Mouse (Mus musculus) small intestine, adult 2 months (tissue): Measurements from ENCODE around the gene Spi1. TPM values are rescaled to one million over a fixed set of nuclear protein-coding genes. Genes with fewer than 3 reads are reported as not detected.

Source experiments
- H3K27ac ChIP-seq: fragments of 200-500 bp; 2 replicates; pipeline ENCODE4 v1.5.1; 2012; ENCODE audit warnings: low read depth, low read length, control low read depth, inconsistent platforms; ENCODE audit not compliant: insufficient read depth
- H3K27me3 ChIP-seq: fragments of 200-500 bp; 2 replicates; pipeline ENCODE4 v1.6.1; 2012; ENCODE audit warnings: mild to moderate bottlenecking, moderate library complexity, low read length, inconsistent platforms; ENCODE audit not compliant: control insufficient read depth, insufficient read depth
- H3K36me3 ChIP-seq: fragments of 200-500 bp; 2 replicates; pipeline ENCODE4 v1.6.1; 2012; ENCODE audit warnings: mild to moderate bottlenecking, low read length, control low read depth, inconsistent platforms; ENCODE audit not compliant: control insufficient read depth, insufficient read depth
- H3K4me1 ChIP-seq: fragments of 200-500 bp; 2 replicates; pipeline ENCODE4 v1.6.1; 2012; ENCODE audit warnings: low read length, inconsistent platforms, mixed read lengths; ENCODE audit not compliant: control insufficient read depth, insufficient read depth, insufficient read length
- H3K4me3 ChIP-seq: fragments of 200-500 bp; 2 replicates; pipeline ENCODE4 v1.5.1; 2012; ENCODE audit warnings: low read depth, mild to moderate bottlenecking, control low read depth, inconsistent platforms, low read length, moderate library complexity
- CTCF ChIP-seq: fragments of 200-500 bp; IDR thresholded peaks from 2 replicates; pipeline ENCODE4 v1.5.1; 2012; ENCODE audit warnings: low read depth, mild to moderate bottlenecking, control low read depth, inconsistent platforms, low read length, moderate library complexity, mixed read lengths; ENCODE audit not compliant: insufficient replicate concordance, insufficient read length; ENCODE audit errors: extremely low read depth
- POLR2A ChIP-seq: fragments of 200-500 bp; IDR thresholded peaks from 2 replicates; pipeline ENCODE4 v1.6.1; 2012; ENCODE audit warnings: low read depth, mild to moderate bottlenecking, control low read depth, inconsistent platforms, low read length, moderate library complexity
- WGBS: fragments of 180-500 bp; shearing (Covaris S2); methylation state at CpG from one replicate; pipeline ENCODE4 v1.1.7; 2018; 5-methylcytosine and 5-hydroxymethylcytosine counted together
- polyA plus RNA-seq: library from polyadenylated mRNA; depleted of rRNA; stranded (reverse); fragments of >200 nt; gene quantifications from 2 replicates; pipeline ENCODE4 v1.2.3, GENCODE M21; 2012

Gene Spi1
- polyA plus RNA-seq, 1 experiment = 28.8 TPM

DNA sequence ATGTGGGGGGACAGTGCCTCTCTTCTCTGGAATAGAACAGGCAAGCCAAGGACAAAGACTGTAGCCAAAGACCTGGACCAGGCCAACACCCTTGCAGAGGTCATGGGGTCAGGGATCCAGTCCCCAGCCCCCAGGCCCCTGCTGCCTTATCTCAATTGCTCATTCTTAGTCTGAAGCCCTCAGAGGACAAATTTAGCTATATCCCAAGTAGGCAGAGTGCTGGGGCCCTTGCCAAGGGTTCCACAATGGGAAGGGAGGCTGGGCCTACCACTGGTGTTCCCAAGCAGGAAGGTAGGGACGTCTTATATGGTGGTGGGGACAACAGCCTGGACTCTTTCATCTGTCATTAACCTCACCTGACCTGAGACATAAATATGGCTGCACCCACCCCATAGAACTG, 36.5 kb downstream of the Spi1 start:
- Histone ChIP-seq H3K36me3 (no peaks in the 10 kb centered on the region), H3K4me1 (no peaks in the 10 kb centered on the region)
- 58% methylated on average over 1 of the region's 1 CpGs for WGBS

DNA sequence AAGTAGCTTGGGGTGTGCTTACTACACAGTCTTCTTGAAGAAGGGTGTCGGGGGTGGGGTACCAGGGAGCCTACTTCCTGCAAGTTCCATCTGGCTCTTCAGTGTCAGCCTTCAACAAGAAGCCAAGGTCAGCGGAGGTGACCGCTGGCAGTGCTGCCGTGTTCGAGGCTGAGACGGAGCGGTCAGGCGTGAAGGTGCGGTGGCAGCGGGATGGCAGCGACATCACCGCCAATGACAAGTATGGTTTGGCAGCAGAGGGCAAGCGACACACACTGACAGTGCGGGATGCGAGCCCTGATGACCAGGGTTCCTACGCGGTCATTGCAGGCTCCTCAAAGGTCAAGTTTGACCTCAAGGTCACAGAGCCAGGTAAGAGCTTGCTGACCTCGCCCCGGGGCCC, 36.9 kb downstream of the Spi1 start:
- TF ChIP-seq POLR2A (no peak), CTCF (no peak)
- Histone ChIP-seq H3K4me3 (no peak overlapping the region), H3K27ac (no peak overlapping the region), H3K36me3 (no peaks in the 10 kb centered on the region), H3K27me3 (no peaks in the 10 kb centered on the region), H3K4me1 (no peaks in the 10 kb centered on the region)
- 90% methylated on average over 19 of the region's 19 CpGs for WGBS

More for the DNA sequence above, 36.5 kb downstream of the Spi1 start:
- H3K4me3 ChIP-seq = no peak overlapping the region
- TF ChIP-seq POLR2A = no peak
- TF ChIP-seq CTCF = no peak
- no peaks in the 10 kb centered on the region for H3K27me3 ChIP-seq
- H3K27ac ChIP-seq = no peak overlapping the region

- no peaks in the 10 kb centered on the region for H3K36me3 ChIP-seq
- H3K4me3 ChIP-seq = no peak overlapping the region
- 74% methylated on average over 6 of the region's 6 CpGs for WGBS
- TF ChIP-seq POLR2A (no peak), CTCF (no peak)
- H3K27me3 ChIP-seq = no peaks in the 10 kb centered on the region
- H3K4me1 ChIP-seq = no peaks in the 10 kb centered on the region
- no peak overlapping the region for H3K27ac ChIP-seq
Observed at GRCm38 (mm10) chr2:91119551-91119950, 37.4 kb downstream of the Spi1 start.

DNA sequence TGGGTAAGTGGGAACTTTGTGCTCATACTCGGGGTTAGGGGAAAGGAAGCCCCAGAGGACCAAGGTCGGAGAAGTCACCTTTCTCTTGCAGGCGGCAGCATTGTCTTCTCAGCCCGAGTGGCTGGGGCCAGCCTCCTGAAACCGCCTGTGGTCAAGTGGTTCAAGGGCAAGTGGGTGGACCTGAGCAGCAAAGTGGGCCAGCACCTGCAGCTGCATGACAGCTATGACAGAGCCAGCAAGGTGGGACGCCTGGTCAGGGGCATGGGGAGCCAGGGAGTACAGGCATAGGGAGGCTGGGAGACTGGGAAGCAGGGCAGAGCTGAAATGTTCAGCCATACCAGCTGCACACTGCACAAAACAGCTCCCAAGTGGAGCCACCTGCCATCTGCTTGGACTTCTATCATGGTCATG, 38.1 kb downstream of the Spi1 start:
- WGBS = 57% methylated on average over 6 of the region's 6 CpGs
- no peaks in the 10 kb centered on the region for H3K36me3 ChIP-seq
- no peak for TF ChIP-seq CTCF
- no peak for TF ChIP-seq POLR2A
- no peaks in the 10 kb centered on the region for H3K4me1 ChIP-seq
- H3K27ac ChIP-seq = no peak overlapping the region
- no peak overlapping the region for H3K4me3 ChIP-seq
- H3K27me3 ChIP-seq = no peaks in the 10 kb centered on the region

- Histone ChIP-seq H3K4me3 (no peak overlapping the region), H3K4me1 (no peaks in the 10 kb centered on the region), H3K27me3 (no peaks in the 10 kb centered on the region), H3K36me3 (no peaks in the 10 kb centered on the region), H3K27ac (no peak overlapping the region)
- 78% methylated on average over 6 of the region's 6 CpGs for WGBS
- no peak for TF ChIP-seq POLR2A
- TF ChIP-seq CTCF = no peak
Observed at GRCm38 (mm10) chr2:91121011-91121410, 38.8 kb downstream of the Spi1 start.

GRCm38 (mm10) chr2:91121497-91121896, 39.3 kb downstream of the Spi1 start:
- no peak for TF ChIP-seq POLR2A
- no peak for TF ChIP-seq CTCF
- 54% methylated on average over 8 of the region's 8 CpGs for WGBS
- H3K27ac ChIP-seq = no peak overlapping the region

GRCm38 (mm10) chr2:91123521-91123920, 41.3 kb downstream of the Spi1 start:
- H3K36me3 ChIP-seq = no peaks in the 10 kb centered on the region
- 61% methylated on average over 6 of the region's 6 CpGs for WGBS
- TF ChIP-seq POLR2A (no peak), CTCF (no peak)

More at GRCm38 (mm10) chr2:91121497-91121896, 39.3 kb downstream of the Spi1 start:
- H3K27me3 ChIP-seq = no peaks in the 10 kb centered on the region
- no peaks in the 10 kb centered on the region for H3K4me1 ChIP-seq
- H3K36me3 ChIP-seq = no peaks in the 10 kb centered on the region
- H3K4me3 ChIP-seq = no peak overlapping the region

GRCm38 (mm10) chr2:91125101-91125500, 42.9 kb downstream of the Spi1 start:
- no peak for TF ChIP-seq POLR2A
- TF ChIP-seq CTCF = no peak
- Histone ChIP-seq H3K4me1 (no peaks in the 10 kb centered on the region), H3K36me3 (no peaks in the 10 kb centered on the region), H3K27ac (no peak overlapping the region), H3K27me3 (no peaks in the 10 kb centered on the region), H3K4me3 (no peak overlapping the region)
- WGBS = 81% methylated on average over 10 of the region's 10 CpGs

More at GRCm38 (mm10) chr2:91123521-91123920, 41.3 kb downstream of the Spi1 start:
- no peaks in the 10 kb centered on the region for H3K27me3 ChIP-seq
- H3K27ac ChIP-seq = no peak overlapping the region
- no peaks in the 10 kb centered on the region for H3K4me1 ChIP-seq
- H3K4me3 ChIP-seq = no peak overlapping the region
